8 mouse cellular contexts compared by ENCODE assay signal in genomic region chr8:122550234-122550994, GRCm38 (mm10). TPM values are rescaled to one million over a fixed set of nuclear protein-coding genes. Genes with fewer than 3 reads are reported as not detected.
DNase-seq lines count a peak whose midpoint lies in the region; ATAC-seq and TF ChIP-seq lines count a peak whose summit lies in the region.

No protein-coding gene starts in this region.

- DNase-seq in brain, embryonic 14.5 days (ENCODE audit: low read depth), result peak; percentile 22
- peak; percentile 68 to 70 for DNase-seq in gastrocnemius, postnatal 4 days (ENCODE audit: low spot score in 2 of 2)
- DNase-seq in lung, postnatal 36 days, result peak; percentile 64
- peak; percentile 73 for DNase-seq in stomach, postnatal 0 days (ENCODE audit: low spot score)
- no peak for DNase-seq in cerebellum, postnatal 36 days

- peak overlapping the region; percentile 95 for H3K4me2 ChIP-seq in kidney, embryonic 14.5 days (replicated peaks; ENCODE audit: low read depth, low read length)
- peak overlapping the region; percentile 95 for H3K4me2 ChIP-seq in stomach, postnatal 0 days (replicated peaks; ENCODE audit: low read depth)

- TF ChIP-seq CTCF in brain, embryonic 14.5 days (IDR thresholded peaks at IDR 0.05; ENCODE audit: borderline replicate concordance, extremely low read depth, insufficient read depth, insufficient read length), result no peak
- TF ChIP-seq CTCF in stomach, postnatal 0 days (IDR thresholded peaks at IDR 0.05; ENCODE audit: low read depth), result no peak

- WGBS in kidney, embryonic 14.5 days, result 4% methylated on average over 51 of the region's 52 CpGs
- WGBS in stomach, postnatal 0 days, result 2% methylated on average over 52 of the region's 52 CpGs

- peak overlapping the region; percentile 94 for H3K4me3 ChIP-seq in megakaryocyte, embryonic 14.5 days (replicated peaks)
- H3K4me3 ChIP-seq in kidney, embryonic 14.5 days (ENCODE audit: low read length), result peak overlapping the region; percentile 65
- peak overlapping the region; percentile 72 for H3K4me3 ChIP-seq in stomach, postnatal 0 days (ENCODE audit: low read depth, low read length)

- H3K27me3 ChIP-seq in megakaryocyte, embryonic 14.5 days (replicated peaks), result no peaks in the 10 kb centered on the region
- H3K27me3 ChIP-seq in kidney, embryonic 14.5 days (ENCODE audit: control insufficient read depth, insufficient read depth, low read length), result no peaks in the 10 kb centered on the region
- H3K27me3 ChIP-seq in stomach, postnatal 0 days (ENCODE audit: control insufficient read depth, insufficient read depth, low read length), result no peaks in the 10 kb centered on the region

- no peak for TF ChIP-seq POLR2A in brain, embryonic 14.5 days (IDR thresholded peaks at IDR 0.05; ENCODE audit: borderline replicate concordance, extremely low read depth, insufficient read depth, insufficient read length, poor library complexity, severe bottlenecking)

- no peak for ATAC-seq in megakaryocyte, adult 5-6 weeks (ENCODE audit: poor library complexity, severe bottlenecking)
- ATAC-seq in kidney, embryonic 14.5 days (ENCODE audit: low FRiP score, low TSS enrichment), result peak; percentile 40
- ATAC-seq in stomach, postnatal 0 days (ENCODE audit: low FRiP score, low TSS enrichment), result peak; percentile 48

- peaks cover 7% of the 10 kb centered on the region for H3K36me3 ChIP-seq in megakaryocyte, embryonic 14.5 days (replicated peaks; ENCODE audit: low read length)
- no peaks in the 10 kb centered on the region for H3K36me3 ChIP-seq in kidney, embryonic 14.5 days (ENCODE audit: control insufficient read depth, insufficient read depth, low read length)
- no peaks in the 10 kb centered on the region for H3K36me3 ChIP-seq in stomach, postnatal 0 days (ENCODE audit: control insufficient read depth, insufficient read depth, low read length)

- peak overlapping the region; percentile 91 for H3K9ac ChIP-seq in kidney, embryonic 14.5 days (ENCODE audit: low read depth, low read length)
- H3K9ac ChIP-seq in stomach, postnatal 0 days (ENCODE audit: low read length), result peak overlapping the region; percentile 89

- H3K27ac ChIP-seq in kidney, embryonic 14.5 days (ENCODE audit: low read depth, low read length), result peak overlapping the region; percentile 81
- peak overlapping the region; percentile 93 for H3K27ac ChIP-seq in stomach, postnatal 0 days (replicated peaks)

- no peak for TF ChIP-seq EP300 in stomach, postnatal 0 days (optimal IDR thresholded peaks at IDR 0.05)

- H3K4me1 ChIP-seq in megakaryocyte, embryonic 14.5 days, result peaks cover 70% of the 10 kb centered on the region
- H3K4me1 ChIP-seq in kidney, embryonic 14.5 days (ENCODE audit: control insufficient read depth, insufficient read depth, low read length), result peaks cover 37% of the 10 kb centered on the region
- H3K4me1 ChIP-seq in stomach, postnatal 0 days (replicated peaks; ENCODE audit: control insufficient read depth, insufficient read depth), result peaks cover 6% of the 10 kb centered on the region; the same call in 1 of the 2 replicates

- H3K9me3 ChIP-seq in megakaryocyte, embryonic 14.5 days, result no peaks in the 10 kb centered on the region
- no peaks in the 10 kb centered on the region for H3K9me3 ChIP-seq in kidney, embryonic 14.5 days (ENCODE audit: control insufficient read depth, low read length)
- H3K9me3 ChIP-seq in stomach, postnatal 0 days (ENCODE audit: control insufficient read depth, low read length), result no peaks in the 10 kb centered on the region

RNA-seq across cellular contexts. Expression of gene Piezo1, which starts 0.7 kb away (rescaled TPM):
- 25.0 and 60.9 TPM in 2 replicates for polyA plus RNA-seq in megakaryocyte, embryonic 14.5 days (2012; ENCODE audit: insufficient read depth, low replicate concordance)
- 27.4 and 34.6 TPM in 2 replicates for total RNA-seq in megakaryocyte, adult 5-6 weeks (2015)
- 30.0 and 35.9 TPM in 2 replicates for total RNA-seq in megakaryocyte, adult 5-6 weeks (2017)
- 12.8 and 13.4 TPM in 2 replicates for polyA plus RNA-seq in brain, embryonic 14.5 days (2012; rRNA removed)
- total RNA-seq in gastrocnemius, postnatal 4 days (2021), result 10 to 100 TPM; 51.5 to 54.6 TPM
- 16.5 and 17.9 TPM in 2 replicates for polyA plus RNA-seq in kidney, embryonic 14.5 days (2014; fragmentation: Nextera tagmentation; extraction: Ambion mirVana)
- polyA plus RNA-seq in stomach, postnatal 0 days (2015; fragmentation: Nextera tagmentation; extraction: Ambion mirVana), result 7.0 and 8.2 TPM in 2 replicates

RNA-seq across cellular contexts. Expression of gene Cdt1, which starts 17.4 kb away (rescaled TPM):
- polyA plus RNA-seq in megakaryocyte, embryonic 14.5 days (2012; ENCODE audit: insufficient read depth, low replicate concordance), result 68.9 and 81.7 TPM in 2 replicates
- 41.7 and 41.9 TPM in 2 replicates for total RNA-seq in megakaryocyte, adult 5-6 weeks (2015)
- total RNA-seq in megakaryocyte, adult 5-6 weeks (2017), result 28.4 and 34.1 TPM in 2 replicates
- polyA plus RNA-seq in brain, embryonic 14.5 days (2012; rRNA removed), result 21.3 and 31.8 TPM in 2 replicates
- total RNA-seq in gastrocnemius, postnatal 4 days (2021), result 10 to 100 TPM; 14.7 to 17.1 TPM
- 42.7 and 48.5 TPM in 2 replicates for polyA plus RNA-seq in kidney, embryonic 14.5 days (2014; fragmentation: Nextera tagmentation; extraction: Ambion mirVana)
- polyA plus RNA-seq in stomach, postnatal 0 days (2015; fragmentation: Nextera tagmentation; extraction: Ambion mirVana), result 11.8 TPM in 2 replicates

RNA-seq across cellular contexts. Expression of gene Aprt, which starts 26.3 kb away (rescaled TPM):
- polyA plus RNA-seq in megakaryocyte, embryonic 14.5 days (2012; ENCODE audit: insufficient read depth, low replicate concordance), result 257 and 338 TPM in 2 replicates
- 272 and 308 TPM in 2 replicates for total RNA-seq in megakaryocyte, adult 5-6 weeks (2015)
- total RNA-seq in megakaryocyte, adult 5-6 weeks (2017), result 132 and 149 TPM in 2 replicates
- polyA plus RNA-seq in brain, embryonic 14.5 days (2012; rRNA removed), result 103 and 126 TPM in 2 replicates
- total RNA-seq in gastrocnemius, postnatal 4 days (2021), result 10 to 100 TPM; 37.0 to 40.0 TPM
- polyA plus RNA-seq in kidney, embryonic 14.5 days (2014; fragmentation: Nextera tagmentation; extraction: Ambion mirVana), result 370 and 400 TPM in 2 replicates
- 311 and 314 TPM in 2 replicates for polyA plus RNA-seq in stomach, postnatal 0 days (2015; fragmentation: Nextera tagmentation; extraction: Ambion mirVana)

Comparison
In these comparisons a context has a peak if more than half of its experiments do, and no peak if none do; other contexts are left out.
1. DNase-seq: peak in brain, embryonic 14.5 days (single experiment), gastrocnemius, postnatal 4 days (2 of 2), lung, postnatal 36 days (single experiment) and stomach, postnatal 0 days (single experiment); none in cerebellum, postnatal 36 days (0 of 2).
2. Peak in every context shown above with its lines, with median percentiles within 50 percentile points of each other: H3K4me3 ChIP-seq.